Mouse (Mus musculus) MEL (cell line): ENCODE measurements around the gene Egflam. TPM values are rescaled to one million over a fixed set of nuclear protein-coding genes. Genes with fewer than 3 reads are reported as not detected.

Experiments
- DNase-seq: peaks from one replicate; pipeline ENCODE4 v3.0.0; 2011; ENCODE audit warnings: low read depth, low spot score
- H3K27ac ChIP-seq: 2 replicates; pipeline ENCODE4 v1.5.1; 2012; ENCODE audit warnings: low read depth, mild to moderate bottlenecking, control low read depth, low read length, moderate library complexity; ENCODE audit not compliant: control insufficient read depth
- H3K27me3 ChIP-seq, 2 experiments: fragments of 150-350 bp in 1 of 2; sonication (generic) in 1 of 2; 2 replicates each; pipeline ENCODE4 v1.6.1; 2012; ENCODE audit warnings: low read length in 2 of 2, mild to moderate bottlenecking in 2 of 2, improper control_type of control experiment in 1 of 2, moderate library complexity in 1 of 2; ENCODE audit not compliant: insufficient read depth in 2 of 2, control insufficient read depth in 1 of 2
- H3K36me3 ChIP-seq, 2 experiments: 2 replicates each; pipeline ENCODE4 v1.6.1; 2012 to 2014; ENCODE audit warnings: low read length in 2 of 2, improper control_type of control experiment in 1 of 2, inconsistent platforms in 1 of 2, mild to moderate bottlenecking in 1 of 2; ENCODE audit not compliant: insufficient read depth in 2 of 2, control insufficient read depth in 1 of 2
- H3K4me1 ChIP-seq, 2 experiments: fragments of 150-350 bp in 1 of 2; sonication (generic) in 1 of 2; 2 replicates each; pipeline ENCODE4 v1.6.1; 2012; ENCODE audit warnings: low read length in 2 of 2, improper control_type of control experiment in 1 of 2, mild to moderate bottlenecking in 1 of 2; ENCODE audit not compliant: insufficient read depth in 2 of 2, control insufficient read depth in 1 of 2
- H3K4me3 ChIP-seq, 2 experiments: fragments of 150-350 bp in 1 of 2; sonication (generic) in 1 of 2; 2 replicates each; pipeline ENCODE4 v1.5.1; 2012; ENCODE audit warnings: low read depth in 2 of 2, low read length in 2 of 2, mild to moderate bottlenecking in 2 of 2, moderate library complexity in 2 of 2, control low read depth in 1 of 2, improper control_type of control experiment in 1 of 2; ENCODE audit not compliant: control insufficient read depth in 1 of 2, insufficient read depth in 1 of 2
- H3K79me2 ChIP-seq: 2 replicates; pipeline ENCODE4 v1.6.1; 2012; ENCODE audit warnings: mild to moderate bottlenecking, low read length, moderate library complexity; ENCODE audit not compliant: control insufficient read depth, poor library complexity, insufficient read depth
- H3K9ac ChIP-seq: 2 replicates; pipeline ENCODE4 v1.6.1; 2012; ENCODE audit warnings: low read depth, mild to moderate bottlenecking, control low read depth, low read length, moderate library complexity; ENCODE audit not compliant: control insufficient read depth, poor library complexity, severe bottlenecking
- H3K9me3 ChIP-seq: fragments of 150-350 bp; sonication (generic); replicated peaks from 2 replicates; pipeline ENCODE4 v1.6.1; 2012; ENCODE audit warnings: mild to moderate bottlenecking, low read length, improper control_type of control experiment, moderate library complexity; ENCODE audit not compliant: insufficient read depth
- E2F4 ChIP-seq: IDR thresholded peaks from 2 replicates; pipeline ENCODE4 v1.6.1; 2011; ENCODE audit warnings: low read depth, low read length, improper control_type of control experiment, borderline replicate concordance
- ELF1 ChIP-seq: IDR thresholded peaks from 2 replicates; pipeline ENCODE4 v1.6.1; 2014; ENCODE audit warnings: low read depth, mild to moderate bottlenecking, inconsistent platforms, low read length, improper control_type of control experiment, moderate library complexity
- EP300 ChIP-seq, 2 experiments: IDR thresholded peaks; 2 replicates each; pipeline ENCODE4 v1.6.1; 2011; ENCODE audit warnings: improper control_type of control experiment in 2 of 2, low read length in 2 of 2, low read depth in 1 of 2, mild to moderate bottlenecking in 1 of 2
- ETS1 ChIP-seq: IDR thresholded peaks from 2 replicates; pipeline ENCODE4 v1.6.1; 2012; ENCODE audit warnings: low read depth, mild to moderate bottlenecking, inconsistent platforms, low read length, improper control_type of control experiment, moderate library complexity
- HCFC1 ChIP-seq: IDR thresholded peaks from 2 replicates; pipeline ENCODE4 v1.6.1; 2012; ENCODE audit warnings: low read depth, mild to moderate bottlenecking, inconsistent platforms, low read length, improper control_type of control experiment, moderate library complexity
- JUND ChIP-seq: IDR thresholded peaks from 2 replicates; pipeline ENCODE4 v1.6.1; 2011; ENCODE audit warnings: low read depth, mild to moderate bottlenecking, improper control_type of control experiment, low read length
- KAT2A ChIP-seq: conservative IDR thresholded peaks from 2 replicates; pipeline ENCODE4 v1.6.1; 2012; ENCODE audit warnings: low read depth, low read length, improper control_type of control experiment, inconsistent platforms
- MAZ ChIP-seq: IDR thresholded peaks from 2 replicates; pipeline ENCODE4 v1.6.1; 2012; ENCODE audit warnings: low read depth, mild to moderate bottlenecking, inconsistent platforms, low read length, improper control_type of control experiment
- MXI1 ChIP-seq: IDR thresholded peaks from 2 replicates; pipeline ENCODE4 v1.6.1; 2011; ENCODE audit warnings: mild to moderate bottlenecking, low read depth, low read length, improper control_type of control experiment
- MYB ChIP-seq: IDR thresholded peaks from 2 replicates; pipeline ENCODE4 v1.6.1; 2011; ENCODE audit warnings: mild to moderate bottlenecking, low read depth, low read length, improper control_type of control experiment
- NELFE ChIP-seq: IDR thresholded peaks from 2 replicates; pipeline ENCODE4 v1.6.1; 2011; ENCODE audit warnings: low read depth, low read length, improper control_type of control experiment
- NRF1 ChIP-seq: IDR thresholded peaks from 2 replicates; pipeline ENCODE4 v1.6.1; 2014; ENCODE audit warnings: low read depth, mild to moderate bottlenecking, inconsistent platforms, low read length, improper control_type of control experiment, moderate library complexity; ENCODE audit not compliant: poor library complexity, insufficient read depth, severe bottlenecking
- RCOR1 ChIP-seq: IDR thresholded peaks from 2 replicates; pipeline ENCODE4 v1.6.1; 2012; ENCODE audit warnings: low read depth, mild to moderate bottlenecking, inconsistent platforms, low read length, improper control_type of control experiment
- TAL1 ChIP-seq: IDR thresholded peaks from 2 replicates; pipeline ENCODE4 v1.6.1; 2012; ENCODE audit warnings: mild to moderate bottlenecking, inconsistent platforms, low read length, moderate library complexity, mixed read lengths
- USF2 ChIP-seq, 2 experiments: IDR thresholded peaks; 2 replicates each; pipeline ENCODE4 v1.6.1; 2011 to 2012; ENCODE audit warnings: improper control_type of control experiment in 2 of 2, low read length in 2 of 2, borderline replicate concordance in 1 of 2, inconsistent platforms in 1 of 2, low read depth in 1 of 2, mild to moderate bottlenecking in 1 of 2; ENCODE audit not compliant: insufficient read depth in 1 of 2
- ZC3H11A ChIP-seq: IDR thresholded peaks from 2 replicates; pipeline ENCODE4 v1.6.1; 2012; ENCODE audit warnings: low read depth, mild to moderate bottlenecking, inconsistent platforms, low read length, improper control_type of control experiment
- ZNF384 ChIP-seq: IDR thresholded peaks from 2 replicates; pipeline ENCODE4 v1.6.1; 2012; ENCODE audit warnings: low read depth, mild to moderate bottlenecking, inconsistent platforms, low read length, improper control_type of control experiment
- polyA plus RNA-seq, 2 experiments: library from polyadenylated mRNA; stranded (reverse) in 1 of 2; unstranded in 1 of 2; fragments of >175 nt in 1 of 2; fragments of >200 nt in 1 of 2; gene quantifications; 2 replicates each; pipeline versions ENCODE4 v1.2.1 to v1.2.4; 2012; ENCODE audit warnings: low replicate concordance in 2 of 2, low read depth in 1 of 2; ENCODE audit not compliant: insufficient read length in 2 of 2, insufficient read depth in 1 of 2, missing spikeins in 1 of 2
- total RNA-seq: library from RNA; depleted of rRNA; stranded (reverse); fragments of 300-350 nt; gene quantifications from 2 replicates; pipeline ENCODE4 v1.2.3, GENCODE M21; 2012

The Egflam gene
- total and polyA plus RNA-seq, 3 experiments = not detected

- Histone ChIP-seq H3K27ac (no peak overlapping the region), H3K4me3 (no peak overlapping the region), H3K9ac (no peak overlapping the region), H3K9me3 (no peaks in the 10 kb centered on the region), H3K36me3 (no peaks in the 10 kb centered on the region), H3K79me2 (no peaks in the 10 kb centered on the region), H3K4me1 (no peaks in the 10 kb centered on the region), H3K27me3 (no peaks in the 10 kb centered on the region)
- no peak for DNase-seq
- TF ChIP-seq MAZ = no peak
- no peak for TF ChIP-seq EP300 (IDR thresholded peaks at IDR 0.05; ENCODE audit: low read depth in 1 of 2, low read length in 2 of 2)
- no peak for TF ChIP-seq E2F4
- TF ChIP-seq TAL1 = no peak
- TF ChIP-seq RCOR1 = no peak
- no peak for TF ChIP-seq ELF1
Observed at GRCm38 (mm10) chr15:7189678-7190454, 208.3 kb downstream of the Egflam start.

GRCm38 (mm10) chr15:7187682-7188081 lies 210.5 kb downstream of the Egflam start:
- no peaks in the 10 kb centered on the region for H3K36me3 ChIP-seq
- DNase-seq = no peak
- no peaks in the 10 kb centered on the region for H3K79me2 ChIP-seq
- TF ChIP-seq NRF1 (no peak), ZNF384 (no peak), RCOR1 (no peak), MYB (no peak), EP300 (IDR thresholded peaks at IDR 0.05; ENCODE audit: low read depth in 1 of 2, low read length in 2 of 2) (no peak), ZC3H11A (no peak), NELFE (no peak), JUND (no peak), ETS1 (no peak), MXI1 (no peak), HCFC1 (no peak), KAT2A (no peak), USF2 (IDR thresholded peaks at IDR 0.05; ENCODE audit: borderline replicate concordance in 1 of 2, insufficient read depth in 1 of 2, low read depth in 1 of 2, low read length in 2 of 2) (no peak)
- no peaks in the 10 kb centered on the region for H3K4me1 ChIP-seq
- H3K27ac ChIP-seq = no peak overlapping the region
- H3K4me3 ChIP-seq = no peak overlapping the region
- no peaks in the 10 kb centered on the region for H3K9me3 ChIP-seq
- H3K27me3 ChIP-seq = no peaks in the 10 kb centered on the region
- no peak overlapping the region for H3K9ac ChIP-seq
